13 mouse cellular contexts compared by ENCODE assay signal in the genomic region with DNA sequence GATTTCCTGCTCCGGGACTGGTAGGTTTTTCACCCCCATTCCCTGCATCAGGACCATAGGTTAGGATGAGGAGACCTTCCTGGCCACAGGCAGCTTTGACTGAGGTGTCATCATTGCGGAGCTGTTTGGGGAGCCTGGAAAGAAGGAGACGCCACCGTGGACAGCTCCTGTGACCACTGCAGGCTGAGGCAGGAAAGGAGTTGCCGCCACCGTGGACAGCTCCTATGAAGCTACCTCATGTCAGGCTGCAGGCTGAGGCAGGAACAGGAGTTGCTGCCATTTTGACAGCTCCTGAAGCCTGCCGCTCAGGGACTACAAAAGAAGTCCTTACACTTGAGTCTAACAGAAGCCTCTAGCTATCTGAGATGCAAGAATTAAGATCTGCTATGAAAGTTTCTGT.
"Had no signal": no experiment of that assay in that cellular context is flagged by ENCODE, and none has a peak within 500 bp of the region (broad histone marks: within the 10 kb centered on the region; RNA-seq: fewer than 3 reads in every experiment).

No protein-coding gene starts in this region.

- H3K4me3 ChIP-seq: left cerebral cortex, adult 2 months; liver, embryonic 13.5 days had no signal

- DNase-seq: kidney, adult 2 months; kidney, postnatal 25 days; layer of hippocampus, postnatal 36 days; liver, embryonic 13.5 days; lung, adult 2 months; midbrain, embryonic 14.5 days; thymus, adult 18-20 months; thymus, postnatal 4 days had no signal

- H3K27me3 ChIP-seq: liver, embryonic 13.5 days had no signal

- ATAC-seq: intestine, postnatal 0 days had no signal

- H3K27ac ChIP-seq: kidney, postnatal 0 days; left cerebral cortex, adult 2 months; liver, embryonic 13.5 days; macrophage; stomach, postnatal 0 days had no signal
